Mouse (Mus musculus) erythroblast, embryonic 14.5 days (primary cell): ENCODE measurements around the gene Gsk3a.

Experiments
- GATA1 ChIP-seq: IDR thresholded peaks from 2 replicates; pipeline ENCODE4 v1.6.1; 2012; ENCODE audit warnings: low read length, inconsistent platforms, mixed read lengths
- TAL1 ChIP-seq: IDR thresholded peaks from 3 replicates; pipeline ENCODE4 v1.6.1; 2012; ENCODE audit warnings: low read length, inconsistent platforms, mixed read lengths

- TF ChIP-seq TAL1 (no peak), GATA1 (no peak)
Observed at GRCm38 (mm10) chr7:25248846-25249313, 11.2 kb upstream of the Gsk3a start.
